Mouse (Mus musculus) regulatory T cell (primary cell): Measurements from ENCODE around the gene Selenov.

Experiments used
- in situ Hi-C: fragments of 300-600 bp; cut with MboI, MseI; formaldehyde crosslinking; loops from one replicate; pipeline ENCODE4 v1.15.1; 2025; ENCODE audit warnings: high pct_unique_total_duplicates

Selenov gene

DNA sequence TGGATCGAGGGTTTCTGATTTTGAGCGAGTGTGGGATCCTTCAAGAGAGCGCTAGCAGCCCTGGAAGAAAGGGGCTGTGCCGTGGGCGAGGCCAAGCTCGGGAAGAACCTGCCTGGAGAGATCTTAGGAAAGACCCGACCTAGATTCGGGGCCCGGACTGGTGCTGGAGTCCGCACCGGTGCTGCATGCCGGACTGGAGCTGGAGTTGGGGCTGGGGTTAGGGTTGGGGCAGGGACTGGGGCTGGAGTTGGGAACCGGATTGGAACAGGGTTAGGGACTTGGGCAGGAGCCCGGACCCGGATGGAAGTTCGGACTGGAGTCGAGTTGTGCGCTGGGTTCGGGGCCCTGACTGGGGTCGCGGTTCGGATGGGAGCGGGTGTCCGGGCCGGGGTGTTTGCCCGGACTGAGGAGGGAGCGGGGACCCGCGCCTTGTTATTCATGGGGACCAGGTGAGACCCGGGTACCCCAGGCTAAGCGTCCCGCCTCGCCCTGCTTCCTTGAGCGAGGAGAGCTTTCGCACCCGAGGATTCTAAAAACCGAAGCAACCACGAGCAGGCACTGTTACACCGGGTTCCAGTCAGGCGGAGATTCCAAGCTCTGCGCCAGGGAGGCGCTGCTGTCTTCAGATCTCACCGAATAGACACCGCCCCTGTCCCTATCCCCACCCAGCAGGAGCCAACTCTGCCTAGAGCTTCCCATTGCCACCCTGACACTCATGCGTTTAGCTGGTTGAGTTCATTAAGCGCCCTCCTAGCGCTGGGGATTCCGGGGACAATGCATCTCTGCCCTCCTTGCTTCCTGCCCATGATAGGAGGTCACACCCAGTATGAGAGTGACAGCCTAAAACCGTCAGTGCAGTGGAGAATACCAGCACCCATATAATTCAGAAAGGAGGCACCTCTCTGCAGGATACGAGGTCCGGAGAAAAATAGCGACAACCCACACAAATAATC is at the start of gene Selenov:
Gene Selenov, minus strand, starts transcription at position 549 of the 953 bp plus-strand sequence.
- in situ Hi-C loops = loop anchor here (5.0 kb wide), 1 partner anchor 84 kb away; no protein-coding TSS in a partner anchor

- in situ Hi-C loops = no loop called here
Observed at GRCm38 (mm10) chr7:28339213-28339917, 48.4 kb upstream of the Selenov start.

DNA sequence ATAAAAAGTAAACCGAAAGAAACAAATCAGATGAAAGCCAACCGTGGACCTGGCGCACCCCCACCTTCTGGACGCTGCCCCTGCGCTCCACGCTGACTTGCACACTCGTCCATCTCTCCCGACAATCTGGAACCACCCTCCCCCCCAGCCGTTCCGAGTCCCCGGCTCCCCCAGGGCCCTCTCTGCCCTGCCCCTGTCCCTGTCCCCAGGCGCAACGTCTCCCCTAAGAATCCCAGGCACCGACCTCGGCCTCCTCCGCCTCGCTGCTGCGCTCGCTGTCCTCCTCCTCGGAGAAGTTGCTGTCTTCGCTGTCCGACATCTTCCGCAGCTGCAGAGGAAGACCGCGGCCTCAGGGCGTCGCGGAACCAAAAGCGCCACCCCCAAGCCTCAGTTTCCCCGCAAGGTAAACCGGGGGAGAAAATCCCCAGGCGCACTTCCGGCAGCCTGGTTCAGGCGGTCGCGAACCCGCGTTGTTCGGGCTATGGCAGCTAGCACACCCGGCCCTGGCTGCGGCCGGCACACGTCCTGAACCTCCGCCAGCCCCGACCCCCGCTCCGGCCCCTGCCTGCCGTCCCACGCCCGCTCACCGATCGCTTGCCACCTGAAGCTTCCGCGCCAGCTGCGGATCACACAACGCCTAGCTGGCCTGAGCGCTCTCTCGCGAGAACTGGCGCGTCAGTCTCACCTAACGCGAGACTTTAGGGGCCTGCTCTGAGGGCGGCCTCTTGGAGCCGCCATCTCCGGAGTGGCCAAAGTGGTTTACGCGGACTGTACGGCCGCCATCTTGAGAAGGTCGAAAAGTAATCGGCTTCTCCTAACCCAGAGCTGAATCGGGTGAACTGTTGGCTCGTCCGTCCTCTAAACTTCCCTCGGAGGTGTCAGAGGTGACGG is 47.4 kb upstream of the Selenov start, which contains the start of gene Supt5:
Gene Supt5, minus strand, starts transcription at position 639 of the 891 bp plus-strand sequence.
- in situ Hi-C loops = no loop called here

DNA sequence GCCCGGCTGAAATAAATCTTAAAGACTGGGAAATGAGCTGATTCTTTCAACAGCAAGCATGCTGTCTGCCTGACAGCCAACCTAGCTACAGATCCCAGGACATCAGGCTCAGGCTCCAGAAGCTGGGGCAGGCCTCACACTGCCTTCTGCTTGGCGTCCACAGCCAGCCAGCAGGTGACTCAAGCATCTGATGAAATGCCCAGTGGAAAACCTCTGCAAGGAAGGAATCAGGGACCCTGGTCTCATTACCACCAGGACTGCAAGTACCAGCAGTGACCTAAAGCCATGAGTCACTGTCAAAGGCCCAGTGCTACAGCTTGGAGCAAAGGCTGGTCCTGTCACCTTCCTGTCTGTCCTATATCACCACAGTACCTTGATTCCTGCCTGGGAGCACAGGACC is 44.5 kb upstream of the Selenov start:
- in situ Hi-C loops = no loop called here

DNA sequence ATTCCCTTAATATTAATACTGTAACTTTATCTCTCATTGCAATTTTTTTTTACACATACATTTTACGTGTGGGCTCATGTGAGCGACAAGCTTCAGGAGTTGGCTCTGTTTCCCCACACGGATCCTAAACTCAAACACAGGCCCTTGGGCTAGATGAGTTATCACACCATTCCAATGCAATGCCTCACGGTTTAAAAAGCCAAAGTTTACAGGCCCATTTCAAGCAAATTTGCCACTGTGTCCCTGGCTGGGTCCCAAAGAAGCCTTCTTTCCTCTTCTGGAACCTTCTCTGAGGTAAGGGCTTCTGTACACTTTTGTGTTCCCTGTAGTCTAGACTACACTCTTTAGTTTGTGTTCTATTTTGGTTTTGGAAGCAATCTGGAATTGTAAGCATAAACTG is 43.5 kb upstream of the Selenov start:
- in situ Hi-C loops = no loop called here

DNA sequence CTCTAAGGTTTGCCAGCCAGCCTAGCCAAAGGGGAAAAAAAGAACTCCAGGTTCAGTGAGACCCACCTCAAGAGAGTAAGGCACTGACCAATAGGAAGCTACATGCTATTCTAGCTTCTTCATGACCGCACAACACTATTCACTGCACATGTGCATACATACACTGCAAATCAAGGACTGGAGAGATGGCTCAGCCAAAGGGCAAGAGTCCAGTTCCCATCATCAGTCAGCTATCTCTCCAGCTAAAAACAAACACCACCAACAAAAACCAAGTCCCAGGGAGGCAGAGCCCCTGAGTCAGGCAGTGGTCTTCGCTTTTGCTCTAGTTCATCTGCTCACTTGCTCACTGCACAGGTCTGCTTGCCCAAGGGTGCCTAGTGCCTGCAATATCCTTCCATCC is 37.3 kb upstream of the Selenov start:
- in situ Hi-C loops = no loop called here

DNA sequence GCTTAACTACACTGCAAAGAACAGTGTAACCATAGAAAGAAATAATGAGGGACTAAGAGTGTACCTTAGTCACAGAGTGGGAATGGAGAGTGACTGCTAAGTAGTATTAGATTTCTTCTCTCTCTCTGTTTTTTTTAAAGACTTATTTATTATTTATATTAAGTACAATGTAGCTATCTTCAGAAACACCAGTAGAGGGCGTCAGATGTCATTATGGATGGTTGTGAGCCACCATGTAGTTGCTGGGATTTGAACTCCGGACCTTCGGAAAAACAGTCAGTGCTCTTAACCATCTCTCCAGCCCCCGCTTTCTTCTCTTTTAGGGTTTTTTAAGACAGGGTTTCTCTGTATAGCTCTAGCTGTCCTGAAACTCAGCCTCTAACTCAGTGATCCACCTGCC is 35.5 kb upstream of the Selenov start:
- in situ Hi-C loops = no loop called here

GRCm38 (mm10) chr7:28325293-28325692 is 34.3 kb upstream of the Selenov start:
- in situ Hi-C loops = no loop called here

DNA sequence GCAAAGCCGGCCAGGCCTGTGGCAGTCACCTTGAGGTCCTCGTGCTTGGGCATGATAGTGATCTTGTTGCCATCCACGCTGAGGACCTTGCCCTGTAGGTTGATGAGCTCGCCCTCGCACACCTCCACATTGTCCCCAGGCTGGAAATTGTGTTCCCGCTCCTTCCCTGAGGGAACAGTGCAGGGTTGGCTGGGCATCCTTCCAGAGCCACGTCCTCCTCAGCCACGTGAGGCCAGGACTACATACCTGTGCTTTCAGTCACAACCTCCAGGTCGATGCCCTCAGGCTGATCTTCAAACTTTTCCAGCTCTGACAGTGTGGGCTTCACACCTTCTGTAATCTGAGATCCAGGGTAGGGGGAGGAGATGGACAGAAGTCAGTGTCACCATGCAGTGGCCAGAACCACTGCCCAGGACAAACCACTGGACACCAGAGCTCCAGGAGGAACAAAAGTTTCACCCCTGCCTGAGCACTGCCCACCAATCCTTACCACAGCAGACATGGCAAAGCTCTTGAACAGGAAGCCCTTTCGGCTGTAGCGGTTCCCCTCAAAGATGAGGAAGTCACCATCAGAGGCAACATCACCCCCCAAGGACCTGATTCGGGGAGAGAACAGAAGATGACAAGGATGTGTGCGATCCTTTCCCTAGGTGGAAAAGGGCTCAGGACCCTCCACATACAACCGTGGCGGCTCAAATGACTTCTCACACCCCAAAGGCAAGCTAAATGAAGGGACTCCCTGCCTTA is 31.2 kb upstream of the Selenov start:
- in situ Hi-C loops = no loop called here

DNA sequence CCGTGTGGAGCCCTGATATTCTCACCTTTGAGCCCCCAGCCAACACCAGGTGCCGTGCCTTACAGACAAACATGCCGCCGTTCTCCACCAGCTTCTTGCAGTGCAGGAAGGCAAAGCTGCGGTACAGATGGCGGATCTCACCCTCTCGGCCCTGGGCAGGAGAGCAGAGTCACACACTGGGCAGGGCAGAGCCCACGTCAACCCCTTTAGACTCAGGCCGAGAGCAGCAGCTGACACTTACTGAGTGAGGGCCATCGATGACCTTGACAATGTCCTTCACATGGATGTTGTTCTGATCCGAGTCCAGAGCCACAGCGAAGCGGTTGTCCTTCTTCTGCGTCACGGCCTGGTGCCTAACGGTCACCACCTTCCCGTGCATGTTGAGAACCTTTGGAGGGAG is 27.7 kb upstream of the Selenov start:
- in situ Hi-C loops = loop anchor here (10.0 kb wide), 1 partner anchor 1436 kb away; no protein-coding TSS in a partner anchor

- in situ Hi-C loops = loop anchor here (10.0 kb wide), 1 partner anchor 1437 kb away; no protein-coding TSS in a partner anchor
Observed at GRCm38 (mm10) chr7:28318036-28318435, 27.1 kb upstream of the Selenov start.

DNA sequence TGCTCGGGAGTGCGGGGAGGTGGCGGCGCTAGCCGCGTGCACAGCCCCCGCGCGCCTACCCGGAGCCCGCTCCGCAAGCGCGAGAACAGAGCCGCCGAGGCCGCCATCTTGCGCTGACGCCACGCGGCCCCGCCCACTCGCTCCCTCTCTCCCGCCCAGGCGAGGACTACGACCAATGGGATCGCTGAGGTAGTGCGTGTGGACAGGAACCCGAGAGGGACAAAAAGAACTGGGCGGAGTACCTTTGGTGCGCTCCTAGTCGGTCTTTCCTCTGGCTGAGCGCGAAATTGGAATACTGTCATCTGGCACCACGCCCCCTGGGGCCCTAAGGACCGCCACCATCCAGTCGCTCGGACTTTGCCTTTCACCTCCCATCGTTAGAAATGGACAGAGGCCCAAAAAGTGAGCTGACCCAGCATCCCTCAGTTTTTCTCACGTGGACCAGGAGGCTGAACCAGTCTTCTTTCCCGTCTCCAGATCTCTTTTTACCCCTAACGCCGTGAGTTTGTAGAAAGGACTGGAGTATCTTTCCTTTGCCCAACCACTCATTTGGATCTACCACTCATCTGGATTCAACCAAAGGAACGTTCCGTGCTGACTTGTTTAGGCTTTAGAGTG is 21.0 kb upstream of the Selenov start, which contains the start of gene Timm50:
Gene Timm50, minus strand, starts transcription at position 147 of the 618 bp plus-strand sequence.
- in situ Hi-C loops = loop anchor here (10.0 kb wide), 1 partner anchor 1443 kb away; no protein-coding TSS in a partner anchor

GRCm38 (mm10) chr7:28311151-28311925 is 20.4 kb upstream of the Selenov start:
- in situ Hi-C loops = loop anchor here (10.0 kb wide), 1 partner anchor 1443 kb away; no protein-coding TSS in a partner anchor

- in situ Hi-C loops = loop anchor here (10.0 kb wide), 1 partner anchor 1445 kb away; no protein-coding TSS in a partner anchor
Observed at GRCm38 (mm10) chr7:28309737-28310136, 18.8 kb upstream of the Selenov start.

- in situ Hi-C loops = no loop called here
Observed at GRCm38 (mm10) chr7:28306216-28306615, 15.2 kb upstream of the Selenov start.

- in situ Hi-C loops = no loop called here
Observed at GRCm38 (mm10) chr7:28305641-28306040, 14.7 kb upstream of the Selenov start.

- in situ Hi-C loops = no loop called here
Observed at GRCm38 (mm10) chr7:28301616-28302433, 10.8 kb upstream of the Selenov start, which contains the start of gene Dll3. Dll3 (minus strand) TSS chr7:28302238.
